Mouse (Mus musculus): ENCODE data around the gene Slc16a3.

DNA sequence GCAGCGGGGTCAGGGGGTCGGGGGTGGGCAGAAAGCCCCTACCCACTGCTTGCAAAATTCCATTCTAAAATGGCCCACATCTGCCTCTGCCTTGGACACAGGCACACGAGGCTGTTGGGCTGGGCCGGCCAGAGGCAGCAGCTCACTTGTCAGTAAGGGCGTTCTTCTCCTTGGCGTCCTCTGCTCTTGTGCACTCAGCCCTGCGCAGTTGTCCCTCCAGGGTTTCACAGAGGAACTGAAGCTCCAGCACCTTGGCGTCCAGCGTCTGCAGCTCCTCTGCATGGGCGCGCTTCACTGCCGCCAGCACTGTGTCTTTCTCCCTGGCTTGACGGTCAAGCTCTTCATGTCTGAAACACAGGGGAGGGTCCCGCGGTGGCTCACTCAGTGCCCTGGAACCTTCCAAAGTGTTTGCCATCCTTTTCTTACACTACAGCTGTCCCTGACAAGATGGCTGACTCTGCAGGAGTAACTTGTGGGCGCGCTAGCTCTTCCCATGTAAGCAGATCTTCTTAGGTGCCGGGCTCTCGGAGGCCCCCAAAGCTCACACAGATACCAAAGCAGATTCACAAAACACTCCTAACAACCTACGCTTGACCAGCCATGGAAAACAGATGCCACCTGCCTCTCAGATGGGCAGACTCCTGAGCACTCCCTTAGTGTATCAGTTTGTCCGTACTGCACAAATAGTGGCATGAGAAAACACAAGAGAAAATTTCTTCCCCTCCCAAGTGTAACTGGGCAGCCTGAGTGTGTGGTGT lies 46.4 kb upstream of the Slc16a3 start:
- TF ChIP-seq POLR2A (IDR thresholded peaks at IDR 0.05; ENCODE audit: borderline replicate concordance, extremely low read depth, low read depth, low read length) (no peak), CTCF (IDR thresholded peaks at IDR 0.05; ENCODE audit: insufficient read depth, low read length) (no peak)
